Mouse (Mus musculus) cerebellum, postnatal 10 days (tissue): Measurements from ENCODE around the gene Camkv.

Experiments
- DNase-seq, 2 experiments: peaks; one replicate each; pipeline ENCODE4 v3.0.0; 2021; ENCODE audit warnings: mixed read lengths in 2 of 2

Gene Camkv

DNA sequence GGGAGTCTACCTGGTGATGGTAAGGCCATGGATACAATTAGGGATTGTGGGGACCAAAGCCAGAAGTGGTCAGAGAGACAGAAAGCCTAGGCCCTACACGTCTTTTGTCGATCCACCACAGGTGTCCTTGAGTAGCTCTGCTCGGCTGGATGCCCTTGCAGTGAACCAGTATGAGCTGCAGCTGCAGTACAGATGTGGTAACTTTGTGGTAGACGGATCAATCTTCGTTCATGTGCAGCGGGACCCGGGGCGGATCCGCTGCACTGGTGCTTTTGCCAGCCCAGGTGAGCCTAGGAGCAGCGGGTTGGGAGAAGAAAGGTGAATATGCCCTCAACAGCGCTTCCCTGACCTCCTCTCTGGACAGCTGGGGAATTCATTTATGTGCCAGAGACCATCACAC is 57.5 kb downstream of the Camkv start:
- no peak for DNase-seq

- no peak for DNase-seq
Measured at GRCm38 (mm10) chr9:107994464-107994863, 59.0 kb downstream of the Camkv start.

- DNase-seq: no peak
Measured at GRCm38 (mm10) chr9:107995513-107995912, 60.0 kb downstream of the Camkv start.

DNA sequence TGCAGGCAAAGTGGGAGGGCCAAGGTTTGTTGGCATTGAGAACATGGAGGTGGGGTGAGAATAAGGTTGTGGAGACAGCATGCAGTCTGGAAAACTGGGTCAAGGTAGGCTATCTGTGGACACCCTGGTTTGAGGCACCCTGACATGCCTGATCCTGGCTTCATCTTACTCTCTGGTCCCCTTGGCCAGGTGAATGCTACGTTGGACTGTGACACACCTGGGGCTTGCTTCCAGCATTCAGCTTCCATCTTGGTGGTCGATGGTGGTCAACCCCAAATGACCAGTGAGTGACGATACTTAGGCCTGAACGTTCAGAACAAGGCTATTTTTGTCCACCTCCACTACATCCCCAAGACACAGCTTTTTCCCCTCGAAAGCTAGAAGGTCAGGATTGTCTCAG is 60.6 kb downstream of the Camkv start, which contains the start of gene Gm20662:
Gm20662 (plus strand) TSS at position 301 of the 400 bp plus-strand sequence.
- no peak for DNase-seq
